Comparison of ENCODE assay signal across 19 mouse cellular contexts in the genomic region with DNA sequence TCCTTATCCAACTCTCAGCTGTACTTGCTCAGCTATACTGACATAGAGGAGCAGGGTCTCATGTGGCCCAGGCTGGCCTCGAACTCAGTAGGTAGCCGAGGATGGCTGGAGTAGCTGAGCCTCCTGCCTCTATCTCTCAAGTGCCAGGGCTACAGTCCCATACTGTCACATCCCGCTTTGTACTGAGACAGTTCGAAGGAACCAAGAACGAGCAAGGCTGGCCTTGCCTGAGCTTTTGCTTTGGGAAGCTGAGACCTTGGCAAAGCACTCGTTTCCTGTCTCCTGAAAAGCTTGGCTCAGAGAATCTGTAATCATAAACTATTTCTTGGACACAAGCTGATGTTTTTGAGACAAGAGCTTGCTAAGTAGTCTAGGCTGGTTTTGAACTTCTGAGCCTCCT.
DNase-seq lines count a peak whose midpoint lies in the region; ATAC-seq lines count a peak whose summit lies in the region.
"Had no signal": no experiment of that assay in that cellular context is flagged by ENCODE, and none has a peak within 500 bp of the region (broad histone marks: within the 10 kb centered on the region; RNA-seq: fewer than 3 reads in every experiment).

No protein-coding gene starts in this region.

- H3K4me3 ChIP-seq in kidney, embryonic 16.5 days (ENCODE audit: low read length), result no peak overlapping the region
- H3K4me3 ChIP-seq: erythroblast, embryonic 14.5 days; gastrocnemius, adult 2 months; heart, adult 2 months; hindbrain, embryonic 15.5 days; liver, embryonic 13.5 days; megakaryocyte, embryonic 14.5 days had no signal

- H3K4me1 ChIP-seq in kidney, embryonic 16.5 days (ENCODE audit: insufficient read depth, low read length), result 0 out of 2 replicates have a peak, but pooled peaks cover 6% of the 10 kb centered on the region
- H3K4me1 ChIP-seq: hindbrain, embryonic 15.5 days; megakaryocyte, embryonic 14.5 days had no signal

- no peaks in the 10 kb centered on the region for H3K36me3 ChIP-seq in kidney, embryonic 16.5 days (ENCODE audit: insufficient read depth, low read length)
- H3K36me3 ChIP-seq: G1E; hindbrain, embryonic 15.5 days; liver, embryonic 13.5 days had no signal

- H3K27ac ChIP-seq in kidney, embryonic 16.5 days (ENCODE audit: low read length), result no peak overlapping the region
- H3K27ac ChIP-seq: gastrocnemius, adult 2 months; heart, adult 2 months; hindbrain, embryonic 15.5 days; liver, embryonic 13.5 days had no signal

- H3K27me3 ChIP-seq in kidney, embryonic 16.5 days (ENCODE audit: insufficient read depth, low read length), result no peaks in the 10 kb centered on the region
- H3K27me3 ChIP-seq: hindbrain, embryonic 15.5 days; liver, embryonic 13.5 days; megakaryocyte, embryonic 14.5 days had no signal

- 68% methylated on average over 6 of the region's 6 CpGs for WGBS in kidney, embryonic 16.5 days

- no peak overlapping the region for H3K9ac ChIP-seq in kidney, embryonic 16.5 days (replicated peaks; ENCODE audit: low read length)
- H3K9ac ChIP-seq: hindbrain, embryonic 15.5 days; liver, embryonic 13.5 days had no signal

- H3K9me3 ChIP-seq in kidney, embryonic 16.5 days (ENCODE audit: low read length), result no peaks in the 10 kb centered on the region
- H3K9me3 ChIP-seq: hindbrain, embryonic 15.5 days; liver, embryonic 13.5 days had no signal

- peak; percentile 33 for DNase-seq in kidney, adult 18-20 months
- peak; percentile 34 for DNase-seq in adrenal gland, postnatal 10 days
- DNase-seq in kidney, postnatal 10 days, result peak; percentile 48
- peak; percentile 52 for DNase-seq in lung, postnatal 10 days
- no peak for DNase-seq in MN1 (ENCODE audit: low spot score)
- no peak for DNase-seq in cerebellum, adult 11 months
- DNase-seq: cerebellum, adult 8-10 months; embryo, embryonic 11 days; gastrocnemius, adult 2 months; heart, adult 2 months; liver, embryonic 13.5 days; thymus, adult 2 months had no signal

- ATAC-seq in kidney, embryonic 16.5 days (ENCODE audit: low FRiP score, low TSS enrichment), result no peak
- ATAC-seq: forebrain, embryonic 16.5 days; midbrain, embryonic 16.5 days had no signal

- no peak overlapping the region for H3K4me2 ChIP-seq in kidney, embryonic 16.5 days (replicated peaks; ENCODE audit: low read depth, low read length)
- H3K4me2 ChIP-seq: hindbrain, embryonic 15.5 days; liver, embryonic 13.5 days had no signal

Comparison
In these comparisons a context has a peak if more than half of its experiments do, and no peak if none do; other contexts are left out.
1. DNase-seq: peak in kidney, adult 18-20 months (single experiment), adrenal gland, postnatal 10 days (single experiment), kidney, postnatal 10 days (single experiment) and lung, postnatal 10 days (single experiment); none in MN1 (single experiment) and cerebellum, adult 11 months (single experiment).